Mouse (Mus musculus) small intestine, adult 2 months (tissue): Measurements from ENCODE around the gene Cfap44.

Experiments used
- CTCF ChIP-seq: fragments of 200-500 bp; IDR thresholded peaks from 2 replicates; pipeline ENCODE4 v1.5.1; 2012; ENCODE audit warnings: low read depth, mild to moderate bottlenecking, control low read depth, inconsistent platforms, low read length, moderate library complexity, mixed read lengths; ENCODE audit not compliant: insufficient replicate concordance, insufficient read length; ENCODE audit errors: extremely low read depth
- POLR2A ChIP-seq: fragments of 200-500 bp; IDR thresholded peaks from 2 replicates; pipeline ENCODE4 v1.6.1; 2012; ENCODE audit warnings: low read depth, mild to moderate bottlenecking, control low read depth, inconsistent platforms, low read length, moderate library complexity

- TF ChIP-seq CTCF (no peak), POLR2A (no peak)
Observed at GRCm38 (mm10) chr16:44492706-44493105, 98.1 kb downstream of the Cfap44 start.
